Comparison of ENCODE assay signal across 7 mouse cellular contexts in genomic region chr7:63911383-63912233, GRCm38 (mm10). TPM values are rescaled to one million over a fixed set of nuclear protein-coding genes. Genes with fewer than 3 reads are reported as not detected.
DNase-seq lines count a peak whose midpoint lies in the region; ATAC-seq and TF ChIP-seq lines count a peak whose summit lies in the region.

No protein-coding gene starts in this region.

- no peaks in the 10 kb centered on the region for H3K36me3 ChIP-seq in CH12.LX (replicated peaks in 1 of 2; ENCODE audit: control insufficient read depth in 1 of 2, insufficient read depth in 1 of 2, low read length in 1 of 2)
- no peaks in the 10 kb centered on the region for H3K36me3 ChIP-seq in embryonic facial prominence, embryonic 13.5 days
- no peaks in the 10 kb centered on the region for H3K36me3 ChIP-seq in heart, embryonic 16.5 days (ENCODE audit: control insufficient read depth, insufficient read depth)

- in situ Hi-C loops in CH12.LX (cut with MboI; ENCODE audit: low pct_ligation_motif_present, low pct_unique_long_range_greater_than_20kb, low sequenced_read_pairs), result no loop called here

- TF ChIP-seq EP300 in CH12.LX (IDR thresholded peaks at IDR 0.05; ENCODE audit: low read length), result peak; percentile 97

- peaks cover 35 to 68% of the 10 kb centered on the region in 2 experiments for H3K4me1 ChIP-seq in CH12.LX (ENCODE audit: control insufficient read depth in 1 of 2, insufficient read depth in 2 of 2)
- peaks cover 50% of the 10 kb centered on the region for H3K4me1 ChIP-seq in embryonic facial prominence, embryonic 13.5 days
- H3K4me1 ChIP-seq in heart, embryonic 16.5 days (ENCODE audit: control insufficient read depth, insufficient read depth, low read length), result peaks cover 68% of the 10 kb centered on the region

- no peak for TF ChIP-seq CTCF in CH12.LX (conservative IDR thresholded peaks at IDR 0.05 in 1 of 2, IDR thresholded peaks at IDR 0.05 in 1 of 2; ENCODE audit: low read depth in 2 of 2, low read length in 2 of 2)

- H3K9me3 ChIP-seq in CH12.LX (replicated peaks; ENCODE audit: low read length), result no peaks in the 10 kb centered on the region
- no peaks in the 10 kb centered on the region for H3K9me3 ChIP-seq in embryonic facial prominence, embryonic 13.5 days
- H3K9me3 ChIP-seq in heart, embryonic 16.5 days (replicated peaks; ENCODE audit: control insufficient read depth, low read length), result no peaks in the 10 kb centered on the region

- peak overlapping the region; percentile 57 for H3K9ac ChIP-seq in CH12.LX (ENCODE audit: insufficient read depth, low read depth)
- no peak overlapping the region for H3K9ac ChIP-seq in embryonic facial prominence, embryonic 13.5 days
- peak overlapping the region; percentile 49 for H3K9ac ChIP-seq in heart, embryonic 16.5 days (ENCODE audit: low read length)

- no peak for TF ChIP-seq POLR2A in CH12.LX (IDR thresholded peaks at IDR 0.05; ENCODE audit: low read depth, low read length)

- H3K4me2 ChIP-seq in CH12.LX (ENCODE audit: insufficient read depth, low read depth, poor library complexity, severe bottlenecking), result peak overlapping the region; percentile 91
- H3K4me2 ChIP-seq in embryonic facial prominence, embryonic 13.5 days, result no peak overlapping the region
- peak overlapping the region; percentile 5; the same call in 1 of the 2 replicates for H3K4me2 ChIP-seq in heart, embryonic 16.5 days (ENCODE audit: low read depth, low read length)

- TF ChIP-seq RAD21 in CH12.LX (IDR thresholded peaks at IDR 0.05; ENCODE audit: low read depth, low read length), result no peak; the same call in none of the 2 replicates

- ATAC-seq in embryonic facial prominence, embryonic 13.5 days (ENCODE audit: insufficient number of reproducible peaks, insufficient read depth, low FRiP score, low TSS enrichment, low read depth), result no peak
- peak; percentile 84 for ATAC-seq in heart, embryonic 16.5 days (replicated peaks; ENCODE audit: extremely low read depth, insufficient read depth, low FRiP score)
- ATAC-seq in megakaryocyte-erythroid progenitor cell, adult 5-6 weeks (replicated peaks; ENCODE audit: low FRiP score, low TSS enrichment, poor library complexity, severe bottlenecking), result 0 out of 2 replicates have a peak, but pooled peaks have one; percentile 2

- peak overlapping the region in 2 of 3 experiments; percentile 22 to 41 for H3K4me3 ChIP-seq in CH12.LX (replicated peaks in 1 of 3; ENCODE audit: low read depth in 2 of 3, low read length in 2 of 3, poor library complexity in 1 of 3)
- no peak overlapping the region for H3K4me3 ChIP-seq in embryonic facial prominence, embryonic 13.5 days
- no peak overlapping the region for H3K4me3 ChIP-seq in heart, embryonic 16.5 days (ENCODE audit: low read length)

- dilution Hi-C loops in CH12.LX (cut with MboI; ENCODE audit: extremely low pct_ligation_motif_present, extremely low pct_unique_long_range_greater_than_20kb, low sequenced_read_pairs), result no loop called here

- H3K27me3 ChIP-seq in CH12.LX (replicated peaks), result no peaks in the 10 kb centered on the region
- H3K27me3 ChIP-seq in embryonic facial prominence, embryonic 13.5 days, result no peaks in the 10 kb centered on the region
- H3K27me3 ChIP-seq in heart, embryonic 16.5 days (ENCODE audit: control insufficient read depth, insufficient read depth, low read length), result no peaks in the 10 kb centered on the region

- peaks cover 8% of the 10 kb centered on the region for H3K79me2 ChIP-seq in CH12.LX (replicated peaks; ENCODE audit: control insufficient read depth, extremely low read depth, insufficient read depth, poor library complexity, severe bottlenecking)

- DNase-seq in CH12.LX (ENCODE audit: extremely low read depth) (peak; percentile 80), NIH3T3 (ENCODE audit: low read depth) (peak; percentile 60)
- peak; percentile 91 to 93 for DNase-seq in kidney, postnatal 36 days
- no peak for DNase-seq in c-Kit-positive CD71-positive TER-119-positive erythroid progenitor cells, embryonic 14.5 days (ENCODE audit: low spot score)

- H3K27ac ChIP-seq in CH12.LX (ENCODE audit: insufficient read depth, low read depth), result peak overlapping the region; percentile 100
- peak overlapping the region; percentile 5 for H3K27ac ChIP-seq in embryonic facial prominence, embryonic 13.5 days
- H3K27ac ChIP-seq in heart, embryonic 16.5 days (ENCODE audit: low read length), result peak overlapping the region; percentile 86

- 52% methylated on average over 8 of the region's 8 CpGs for WGBS in embryonic facial prominence, embryonic 13.5 days
- 33% methylated on average over 8 of the region's 8 CpGs for WGBS in heart, embryonic 16.5 days

TF ChIP-seq in CH12.LX, 34 proteins besides CTCF, POLR2A, EP300 and RAD21 (continues in another document):
- TF ChIP-seq USF1 (IDR thresholded peaks at IDR 0.05; ENCODE audit: low read depth, low read length) (no peak), MYC (IDR thresholded peaks at IDR 0.05; ENCODE audit: low read depth, low read length) (peak; percentile 86), ETS1 (conservative IDR thresholded peaks at IDR 0.05; ENCODE audit: low read depth, low read length) (peak; percentile 94), NELFE (IDR thresholded peaks at IDR 0.05; ENCODE audit: low read depth, low read length) (no peak), ELF1 (IDR thresholded peaks at IDR 0.05; ENCODE audit: low read depth, low read length) (peak; percentile 31; the same call in 1 of the 2 replicates), MXI1 (IDR thresholded peaks at IDR 0.05; ENCODE audit: low read depth, low read length) (peak; percentile 66; the same call in 1 of the 2 replicates), MAFK (IDR thresholded peaks at IDR 0.05; ENCODE audit: insufficient replicate concordance, low read length) (peak; percentile 57), ZNF384 (IDR thresholded peaks at IDR 0.05; ENCODE audit: low read depth, low read length) (no peak), TCF12 (IDR thresholded peaks at IDR 0.05; ENCODE audit: low read depth, low read length) (peak; percentile 99), GABPA (IDR thresholded peaks at IDR 0.05; ENCODE audit: insufficient replicate concordance, low read depth, low read length) (no peak), KAT2A (IDR thresholded peaks at IDR 0.05; ENCODE audit: insufficient replicate concordance, low read length) (0 out of 2 replicates have a peak, but pooled peaks have one; percentile 32), E2F4 (IDR thresholded peaks at IDR 0.05; ENCODE audit: insufficient replicate concordance, low read depth, low read length) (no peak), ZC3H11A (IDR thresholded peaks at IDR 0.05; ENCODE audit: low read depth, low read length) (no peak), ZMIZ1 (IDR thresholded peaks at IDR 0.05; ENCODE audit: low read depth, low read length) (no peak), PAX5 (IDR thresholded peaks at IDR 0.05; ENCODE audit: low read length) (no peak), BHLHE40 (IDR thresholded peaks at IDR 0.05; ENCODE audit: low read depth, low read length) (peak; percentile 88), HCFC1 (IDR thresholded peaks at IDR 0.05; ENCODE audit: low read depth, low read length) (no peak), CHD1 (IDR thresholded peaks at IDR 0.05; ENCODE audit: low read depth, low read length) (peak; percentile 54; the same call in 1 of the 2 replicates), MEF2A (IDR thresholded peaks at IDR 0.05; ENCODE audit: borderline replicate concordance, low read depth, low read length) (peak; percentile 99), NRF1 (IDR thresholded peaks at IDR 0.05; ENCODE audit: low read depth, low read length) (no peak), UBTF (IDR thresholded peaks at IDR 0.05; ENCODE audit: low read depth, low read length) (no peak), POLR2AphosphoS2 (IDR thresholded peaks at IDR 0.05; ENCODE audit: low read depth, low read length) (no peak), IRF4 (IDR thresholded peaks at IDR 0.05; ENCODE audit: low read depth, low read length) (peak; percentile 97), CHD2 (IDR thresholded peaks at IDR 0.05; ENCODE audit: low read length) (peak; percentile 73), MAZ (IDR thresholded peaks at IDR 0.05; ENCODE audit: low read depth, low read length) (peak; percentile 62; the same call in 1 of the 2 replicates), ZKSCAN1 (IDR thresholded peaks at IDR 0.05; ENCODE audit: borderline replicate concordance, low read depth, low read length) (no peak), MAX (IDR thresholded peaks at IDR 0.05; ENCODE audit: low read length) (no peak; the same call in 1 of the 2 replicates), USF2 (conservative IDR thresholded peaks at IDR 0.05; ENCODE audit: low read depth, low read length) (no peak), SMC3 (IDR thresholded peaks at IDR 0.05; ENCODE audit: low read depth, low read length) (peak; percentile 12; the same call in 1 of the 2 replicates), JUND (conservative IDR thresholded peaks at IDR 0.05; ENCODE audit: low read depth, low read length) (peak; percentile 39; the same call in 1 of the 2 replicates), JUN (IDR thresholded peaks at IDR 0.05; ENCODE audit: insufficient read depth, low read depth, low read length) (no peak), RCOR1 (conservative IDR thresholded peaks at IDR 0.05; ENCODE audit: low read depth, low read length) (peak; percentile 61; the same call in 1 of the 2 replicates), TBP (conservative IDR thresholded peaks at IDR 0.05; ENCODE audit: low read depth, low read length) (0 out of 2 replicates have a peak, but pooled peaks have one; percentile 25)

RNA-seq across cellular contexts. Expression of gene E030018B13Rik, which starts 5.0 kb away (rescaled TPM):
- total RNA-seq in CH12.LX (2012; rRNA removed) (not detected in 2 replicates), CH12.LX (2014; rRNA removed) (not detected in 2 replicates)
- not detected in 2 replicates for polyA plus RNA-seq in CH12.LX (2012; ENCODE audit: insufficient read length, low read depth)
- not detected in 2 replicates for polyA plus RNA-seq in embryonic facial prominence, embryonic 13.5 days (2015; fragmentation: Nextera tagmentation; extraction: Ambion mirVana)
- 0.18 TPM in 1 of 2 replicates, not detected in the other for polyA plus RNA-seq in heart, embryonic 16.5 days (2015; fragmentation: Nextera tagmentation; extraction: Ambion mirVana)
- total RNA-seq in megakaryocyte-erythroid progenitor cell, adult 5-6 weeks (2014; fragmentation: Nextera tagmentation), result not detected in 2 replicates
- 0.15 TPM in 1 of 2 replicates, not detected in the other for total RNA-seq in megakaryocyte-erythroid progenitor cell, adult 5-6 weeks (2017)

RNA-seq across cellular contexts. Expression of gene Klf13, which starts 27.1 kb away (rescaled TPM):
- total RNA-seq in CH12.LX (2012; rRNA removed) (5.7 and 9.7 TPM in 2 replicates), CH12.LX (2014; rRNA removed) (1.2 and 1.7 TPM in 2 replicates)
- 3.7 TPM in 2 replicates for polyA plus RNA-seq in CH12.LX (2012; ENCODE audit: insufficient read length, low read depth)
- polyA plus RNA-seq in embryonic facial prominence, embryonic 13.5 days (2015; fragmentation: Nextera tagmentation; extraction: Ambion mirVana), result 22.7 and 23.0 TPM in 2 replicates
- polyA plus RNA-seq in heart, embryonic 16.5 days (2015; fragmentation: Nextera tagmentation; extraction: Ambion mirVana), result 24.2 and 26.7 TPM in 2 replicates
- 36.6 and 56.3 TPM in 2 replicates for total RNA-seq in megakaryocyte-erythroid progenitor cell, adult 5-6 weeks (2014; fragmentation: Nextera tagmentation)
- 14.7 and 17.3 TPM in 2 replicates for total RNA-seq in megakaryocyte-erythroid progenitor cell, adult 5-6 weeks (2017)

Comparison
In these comparisons a context has a peak if more than half of its experiments do, and no peak if none do; other contexts are left out.
1. H3K27ac ChIP-seq: peak in every context shown above with its lines; median percentile 100 in CH12.LX; 86 in heart, embryonic 16.5 days; 5 in embryonic facial prominence, embryonic 13.5 days.
2. H3K4me3 ChIP-seq: peak in CH12.LX (2 of 3); none in embryonic facial prominence, embryonic 13.5 days (single experiment) and heart, embryonic 16.5 days (single experiment).